Mouse (Mus musculus): ENCODE measurements around the gene Cpn1.

Cpn1 gene

DNA sequence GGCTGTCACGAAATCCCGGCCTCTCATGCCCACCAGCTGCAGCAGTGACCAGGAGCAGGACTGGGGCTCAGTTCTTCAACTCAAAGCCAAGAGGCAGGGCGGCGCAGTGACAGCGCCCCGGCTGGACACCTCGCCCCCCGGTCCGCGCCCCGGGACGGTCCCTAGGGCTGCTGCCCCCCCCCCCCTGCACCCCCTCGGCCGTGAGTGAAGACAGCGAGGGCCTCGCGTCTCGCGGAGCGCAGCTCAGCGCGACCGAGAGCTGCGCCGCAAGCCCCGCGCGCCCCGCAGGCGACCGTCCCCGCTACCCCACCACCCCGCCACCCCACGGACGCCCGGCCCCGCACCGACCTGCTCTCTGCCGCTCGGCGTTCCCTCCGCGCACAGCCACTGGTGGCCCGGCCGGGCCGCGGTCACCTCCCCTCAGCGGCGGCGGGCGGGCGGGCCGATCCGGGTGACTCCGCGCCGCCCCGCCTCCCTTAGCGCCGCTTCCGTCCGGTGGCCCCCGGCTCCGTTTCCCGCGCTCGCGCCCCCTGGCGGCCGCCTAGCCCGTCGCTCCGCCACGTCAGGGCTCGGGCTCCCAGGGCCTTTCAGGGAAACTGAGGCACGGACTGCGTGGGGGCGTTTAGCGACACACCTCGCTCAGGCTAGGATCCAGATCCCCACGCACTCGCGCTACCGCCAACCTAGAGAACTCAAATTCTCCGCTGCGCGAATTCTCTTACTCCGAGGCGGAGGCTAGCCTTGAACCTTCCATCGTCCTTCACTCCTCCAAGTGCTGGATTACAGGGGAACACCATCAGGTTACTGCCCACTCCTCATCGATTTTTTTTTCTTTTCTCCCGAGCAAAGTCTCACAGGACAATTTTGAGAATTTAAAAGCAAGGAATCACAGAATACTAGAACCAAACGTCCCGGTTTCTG lies 46.3 kb downstream of the Cpn1 start, which contains the start of gene Dnmbp:
TSS of gene Dnmbp (minus strand) at position 423 of the 921 bp plus-strand sequence.
- peak; percentile 70 for DNase-seq (ENCODE audit: low read depth, low spot score)

DNA sequence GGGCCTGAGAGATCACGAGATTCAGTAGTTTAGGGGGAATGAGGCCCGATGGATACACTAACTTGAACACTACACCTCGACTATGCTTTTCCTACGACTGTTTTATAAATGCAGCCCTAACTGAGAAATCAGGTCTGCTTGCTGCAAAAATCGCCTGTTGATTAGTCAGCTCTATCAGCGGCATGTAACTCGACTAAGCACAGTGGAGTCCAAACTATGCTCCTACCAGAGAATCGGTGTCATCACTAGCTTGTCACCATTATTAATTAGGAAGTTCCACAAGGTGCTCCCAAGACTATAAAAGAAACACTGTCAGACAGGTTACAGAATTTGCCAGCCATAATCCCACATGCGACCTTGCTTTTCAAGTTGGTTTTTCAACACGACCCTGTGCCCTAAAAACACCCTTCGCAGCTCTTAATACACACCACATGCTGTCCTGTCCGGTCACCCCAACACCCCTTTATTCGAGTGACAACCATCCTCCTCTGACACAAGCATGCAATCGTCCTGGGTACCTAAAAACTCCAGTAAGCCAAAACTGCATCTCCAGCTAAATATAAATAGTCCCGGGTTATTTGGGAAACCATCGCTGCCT lies 47.1 kb downstream of the Cpn1 start:
- no peak for DNase-seq (ENCODE audit: low read depth, low spot score)

DNA sequence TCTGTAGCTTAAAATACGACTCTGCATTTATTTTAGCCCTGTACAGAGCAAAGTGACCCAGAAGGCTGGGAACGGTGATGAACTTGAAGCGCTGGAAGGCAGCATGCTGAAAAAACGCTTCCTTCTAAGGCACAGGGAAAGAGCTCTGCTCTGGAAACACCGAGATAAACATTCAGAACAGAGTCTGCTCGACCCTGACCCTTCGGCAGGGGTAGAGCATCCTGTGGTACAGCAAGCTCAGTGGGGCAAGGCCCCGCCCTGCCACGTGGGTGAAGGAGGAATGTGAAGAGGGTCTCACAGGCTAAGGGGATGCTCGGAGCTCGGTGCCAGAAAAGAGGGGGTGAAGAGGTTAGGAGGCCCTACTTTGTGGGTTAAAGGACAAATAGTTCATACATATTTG lies 48.0 kb downstream of the Cpn1 start:
- no peak for DNase-seq (ENCODE audit: low read depth, low spot score)

DNA sequence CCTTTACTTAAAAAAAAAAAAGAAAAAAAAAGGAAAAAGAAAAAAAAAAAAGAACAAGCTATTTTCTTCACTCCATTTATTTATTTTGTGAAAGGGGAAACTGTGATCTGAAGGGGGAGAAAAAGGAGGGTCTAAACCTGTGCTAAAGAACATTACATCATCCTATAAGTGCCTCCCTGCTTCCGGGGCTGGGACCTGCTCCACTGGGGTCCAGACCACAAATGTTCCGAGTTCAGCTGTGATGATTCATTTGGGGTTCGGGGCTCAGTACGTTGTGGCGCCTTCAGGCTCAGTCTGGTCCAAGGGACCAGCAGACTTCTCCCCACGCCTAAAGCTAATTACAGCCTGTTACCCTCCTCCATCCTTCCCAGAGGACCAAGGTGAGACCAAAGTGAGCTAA lies 55.4 kb downstream of the Cpn1 start:
- DNase-seq (ENCODE audit: low read depth, low spot score), result no peak

DNA sequence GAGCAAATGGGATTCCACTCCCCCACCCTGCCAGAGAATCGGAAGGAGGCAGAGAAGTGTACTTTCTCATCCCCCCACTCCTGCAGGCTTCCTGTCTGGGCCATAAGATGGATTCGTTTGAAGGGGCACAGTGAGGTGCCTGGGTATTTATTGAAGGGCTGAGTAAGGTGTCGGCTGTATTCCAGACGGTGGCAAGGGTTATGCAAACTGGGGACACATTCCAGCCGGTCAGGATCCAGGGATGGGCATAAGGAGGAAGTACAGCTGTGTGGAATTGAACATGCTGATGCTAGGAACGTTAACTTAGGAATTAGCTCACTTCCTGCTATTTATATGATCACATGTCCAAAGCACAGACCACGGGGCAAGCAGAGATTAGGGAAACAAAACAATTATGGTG lies 56.0 kb downstream of the Cpn1 start:
- DNase-seq (ENCODE audit: low read depth, low spot score), result no peak

DNA sequence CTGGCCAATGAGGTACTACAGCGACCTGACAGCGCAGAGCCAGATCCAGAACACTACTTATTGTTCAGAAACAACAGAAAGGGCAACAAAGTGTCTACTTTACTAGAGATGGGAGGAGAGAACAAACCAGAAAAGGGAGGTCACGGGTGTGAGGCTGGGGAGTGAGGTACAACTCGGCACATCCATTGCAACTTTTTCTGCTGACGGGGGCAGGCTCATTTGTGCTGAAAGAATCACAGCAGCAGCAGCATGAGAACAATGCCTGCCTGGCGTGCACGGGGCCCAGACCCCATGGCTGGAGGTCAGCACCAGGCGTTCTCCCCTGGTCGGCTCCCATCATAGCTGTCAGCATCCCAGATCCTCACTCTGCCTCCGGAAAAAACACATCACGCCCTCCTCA lies 56.5 kb downstream of the Cpn1 start:
- no peak for DNase-seq (ENCODE audit: low read depth, low spot score)

DNA sequence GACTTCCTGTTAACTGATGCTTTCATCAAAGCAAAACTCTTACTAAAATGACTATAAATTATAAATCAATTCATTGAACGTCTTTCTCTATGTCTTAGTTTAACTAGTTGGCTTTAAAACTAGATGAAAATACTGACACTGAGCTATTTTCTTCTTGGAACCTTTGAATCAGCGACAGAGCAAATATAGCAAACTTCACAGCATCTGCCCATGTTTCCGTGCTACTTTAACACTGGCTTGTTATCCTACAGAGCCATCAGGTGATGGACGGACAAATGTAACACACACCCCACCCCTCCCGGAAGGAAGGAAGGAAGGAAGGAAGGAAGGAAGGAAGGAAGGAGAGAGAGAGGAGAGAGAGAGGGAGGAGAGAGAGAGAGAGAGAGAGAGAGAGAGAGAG lies 58.4 kb downstream of the Cpn1 start:
- no peak for DNase-seq (ENCODE audit: low read depth, low spot score)

DNA sequence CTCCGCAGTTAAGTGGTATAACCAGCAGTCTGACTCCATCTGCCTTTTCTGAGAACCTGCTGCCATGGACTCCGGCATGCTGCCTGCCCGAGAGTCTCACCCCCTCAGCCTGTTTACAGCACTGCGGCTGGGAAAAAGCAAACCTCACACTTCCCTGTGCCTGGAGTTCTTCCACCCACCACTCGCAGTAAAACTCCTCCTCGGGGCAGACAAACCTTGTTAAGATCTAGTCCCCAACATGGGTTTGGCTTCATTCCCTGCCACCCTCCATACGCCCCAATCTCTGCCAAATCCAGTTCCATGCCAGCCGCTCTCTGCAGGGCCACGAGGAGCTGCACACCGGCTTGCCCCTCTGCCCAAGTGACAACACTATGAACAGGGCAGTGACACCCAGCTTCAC lies 59.3 kb downstream of the Cpn1 start:
- DNase-seq (ENCODE audit: low read depth, low spot score), result no peak

DNA sequence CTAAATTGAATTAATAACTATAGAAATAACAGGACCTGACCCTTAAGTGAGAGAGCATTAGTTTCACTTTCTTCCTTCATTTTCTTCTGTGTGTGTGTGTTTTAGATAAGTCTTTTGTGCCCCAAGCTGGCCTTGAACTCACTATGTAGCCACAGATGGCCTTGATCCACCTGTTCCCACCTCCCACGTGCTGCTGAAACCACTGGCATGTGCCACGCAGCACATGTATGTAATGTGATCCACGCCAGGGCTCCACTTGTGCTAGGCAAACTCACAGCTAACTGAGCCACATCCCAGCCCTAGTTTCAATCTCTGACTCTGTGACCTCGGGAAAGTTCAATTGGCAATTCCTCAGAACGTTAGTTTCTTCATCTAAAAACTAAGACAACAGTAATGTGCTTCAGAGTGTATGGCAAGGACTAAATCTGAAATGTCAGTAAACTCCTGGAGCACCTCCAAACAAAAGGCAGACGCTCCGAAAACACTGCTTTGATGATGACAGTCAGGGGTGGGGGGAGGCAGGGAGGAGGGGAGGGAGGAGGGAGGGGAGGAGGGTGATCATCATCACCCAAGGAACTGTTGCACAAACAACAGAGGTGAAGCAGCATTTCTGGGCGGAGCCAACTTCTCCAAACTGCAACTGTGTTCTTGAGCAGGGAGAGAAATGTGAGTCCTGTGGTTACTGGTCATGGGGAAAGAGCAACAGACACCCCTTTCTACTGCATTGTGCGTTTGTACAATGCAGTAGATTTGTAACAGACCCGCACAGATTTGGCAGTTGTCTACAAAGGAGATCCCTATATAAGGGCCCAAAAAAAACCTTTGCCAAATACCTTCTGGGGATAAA lies 60.0 kb downstream of the Cpn1 start:
- DNase-seq (ENCODE audit: low read depth, low spot score), result no peak

DNA sequence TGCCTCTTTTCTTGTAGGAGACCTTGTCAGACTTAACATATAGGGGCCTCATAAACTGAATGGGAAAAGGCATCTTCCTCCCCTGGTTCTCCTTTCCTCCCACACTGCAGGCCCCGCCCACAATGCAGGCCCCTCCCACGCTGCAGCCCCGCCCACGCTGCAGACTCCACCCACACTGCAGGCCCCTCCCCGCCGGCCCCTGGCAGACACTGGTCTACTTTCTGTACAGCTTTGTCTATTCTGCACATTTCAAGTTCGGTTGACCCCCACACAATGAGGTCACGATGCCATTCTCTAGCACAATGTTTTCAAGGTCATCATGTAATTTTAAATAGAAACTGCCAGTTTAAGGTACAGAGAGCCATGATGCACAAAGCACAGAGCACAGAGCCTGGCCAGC lies 62.0 kb downstream of the Cpn1 start:
- DNase-seq (ENCODE audit: low read depth, low spot score), result no peak

DNA sequence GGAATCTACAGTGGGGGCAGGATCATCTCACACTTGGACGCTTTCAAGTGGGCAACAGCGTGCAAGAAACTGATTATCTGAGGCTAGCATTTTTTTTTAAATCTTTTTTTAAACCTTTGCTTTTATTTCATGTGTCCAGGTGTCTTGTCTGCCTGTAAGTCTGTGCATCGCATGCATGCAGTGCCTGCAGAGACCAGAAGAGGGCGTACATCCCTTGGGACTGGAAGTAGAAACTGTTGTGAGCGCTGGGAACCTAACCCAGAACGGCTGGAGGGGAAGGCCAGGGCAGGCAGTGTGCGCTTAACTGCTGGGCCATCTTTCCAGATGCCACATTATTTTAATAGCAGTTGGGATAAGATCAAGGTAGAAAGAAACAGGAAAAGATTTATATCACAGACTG lies 63.4 kb downstream of the Cpn1 start:
- DNase-seq (ENCODE audit: low read depth, low spot score), result no peak

DNA sequence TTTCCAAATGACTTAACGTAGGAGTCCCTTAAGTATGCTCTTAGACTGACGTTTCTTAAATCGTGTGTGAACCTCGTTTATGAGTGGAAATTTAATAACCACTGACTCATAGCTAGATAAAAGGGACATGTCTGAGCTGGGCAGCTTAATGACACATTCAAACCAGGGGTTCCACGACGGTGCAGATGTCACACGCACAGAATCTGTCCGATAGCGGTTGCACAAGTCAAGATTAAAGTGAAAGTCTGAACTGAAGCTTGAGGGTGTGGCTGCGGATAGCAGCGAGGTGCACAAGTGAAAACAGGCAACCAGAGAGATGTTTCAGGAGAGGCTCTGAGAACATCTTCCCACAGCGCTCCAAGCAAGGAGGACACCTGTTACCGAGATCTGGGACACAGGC lies 64.9 kb downstream of the Cpn1 start:
- DNase-seq (ENCODE audit: low read depth, low spot score), result no peak

DNA sequence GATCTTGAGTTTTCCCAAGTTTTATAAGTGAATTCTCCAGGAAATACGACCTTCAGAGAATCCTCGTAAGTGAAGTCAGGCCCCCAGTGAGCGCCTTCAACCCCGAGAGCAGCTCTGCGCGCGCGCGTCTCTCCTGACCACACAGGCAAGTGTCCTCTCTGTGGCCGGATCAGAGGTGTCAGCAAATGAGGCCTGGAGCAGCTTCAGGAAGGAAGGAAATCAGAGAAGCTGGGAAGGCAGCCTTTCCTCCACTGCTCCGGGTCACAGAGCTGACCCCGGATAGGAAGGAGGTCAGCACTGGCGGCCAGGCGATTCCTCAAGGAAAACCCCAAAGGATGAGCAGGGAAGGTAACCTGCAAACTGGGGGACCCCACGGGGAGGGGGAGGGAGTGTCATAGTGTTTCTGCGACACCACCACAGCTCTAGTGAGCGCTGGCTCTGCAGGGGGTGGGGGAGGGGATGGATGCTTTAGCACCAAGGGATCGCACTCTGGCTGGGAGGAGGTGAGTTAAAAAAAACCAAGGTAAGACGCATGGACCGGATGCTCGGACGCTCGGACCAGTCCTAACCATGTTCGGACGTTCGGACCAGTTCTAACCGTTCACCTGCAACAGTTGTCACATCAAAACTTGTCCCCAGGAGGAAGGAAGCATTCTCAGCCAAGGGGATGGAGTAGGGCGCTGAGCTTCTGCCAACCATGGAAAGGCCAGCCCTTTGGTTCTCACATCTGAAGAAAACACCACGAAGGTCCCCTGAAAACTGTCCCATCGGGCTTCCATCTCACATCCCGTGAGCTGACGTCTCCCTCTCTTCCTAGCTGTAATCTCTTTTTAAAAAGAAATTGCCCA lies 65.7 kb downstream of the Cpn1 start:
- no peak for DNase-seq (ENCODE audit: low read depth, low spot score)

DNA sequence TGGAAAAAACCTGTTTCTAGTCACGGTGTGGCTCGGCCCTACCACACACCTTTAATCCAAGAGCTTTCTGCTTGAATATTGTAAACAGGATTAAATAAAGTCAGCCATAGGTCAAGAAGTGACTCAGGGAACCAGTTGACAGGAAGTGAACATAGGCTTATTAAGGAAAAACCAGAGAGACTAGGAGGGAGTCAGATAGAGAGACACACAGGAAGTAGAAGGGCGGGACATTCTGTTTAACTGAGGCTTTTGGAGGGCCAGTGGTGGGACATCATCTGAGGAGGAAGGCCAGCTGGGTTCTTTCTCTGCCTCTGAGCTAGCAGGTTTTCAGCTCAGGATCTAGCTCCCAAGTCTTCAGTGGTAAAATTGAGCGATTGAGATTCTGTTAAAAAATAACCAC lies 66.5 kb downstream of the Cpn1 start:
- DNase-seq (ENCODE audit: low read depth, low spot score), result no peak

DNA sequence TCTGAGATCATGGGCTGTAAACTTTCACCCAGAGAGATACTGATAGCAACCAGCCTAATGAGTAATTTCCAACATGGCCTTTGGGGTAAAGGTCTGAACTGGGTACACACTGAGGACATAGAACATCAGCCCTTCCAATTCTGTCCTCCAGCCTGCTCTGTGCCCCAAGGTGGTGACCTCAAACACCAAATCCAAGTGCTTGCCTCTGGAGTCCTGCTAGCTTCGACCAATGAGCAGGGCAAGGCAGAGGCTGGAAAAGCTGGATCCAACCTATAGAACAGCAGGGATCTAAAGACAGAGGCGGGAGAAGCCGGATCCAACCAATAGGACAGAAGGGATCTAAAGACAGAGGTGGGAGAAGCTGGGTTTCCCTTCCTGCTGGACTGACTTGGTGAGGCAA lies 67.5 kb downstream of the Cpn1 start:
- DNase-seq (ENCODE audit: low read depth, low spot score), result no peak

DNA sequence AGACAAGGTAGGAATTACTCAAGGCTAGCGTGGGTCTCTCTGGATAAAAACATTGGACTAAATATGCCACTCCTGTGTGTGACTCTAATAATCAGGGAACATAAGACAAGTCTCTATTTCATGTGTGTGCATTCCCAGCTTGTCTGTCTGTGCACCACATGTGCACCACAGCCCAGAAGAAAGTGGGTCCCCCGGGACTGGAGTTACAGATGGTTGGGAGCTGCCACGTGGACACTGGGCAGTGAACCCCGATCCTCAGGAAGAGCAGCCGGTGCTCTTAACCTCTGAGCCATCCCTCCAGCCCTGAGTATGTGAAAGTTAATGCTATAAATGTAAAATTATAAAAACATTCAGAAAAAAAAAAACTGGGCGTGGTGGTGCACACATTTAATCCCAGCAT lies 68.6 kb downstream of the Cpn1 start:
- no peak for DNase-seq (ENCODE audit: low read depth, low spot score)

DNA sequence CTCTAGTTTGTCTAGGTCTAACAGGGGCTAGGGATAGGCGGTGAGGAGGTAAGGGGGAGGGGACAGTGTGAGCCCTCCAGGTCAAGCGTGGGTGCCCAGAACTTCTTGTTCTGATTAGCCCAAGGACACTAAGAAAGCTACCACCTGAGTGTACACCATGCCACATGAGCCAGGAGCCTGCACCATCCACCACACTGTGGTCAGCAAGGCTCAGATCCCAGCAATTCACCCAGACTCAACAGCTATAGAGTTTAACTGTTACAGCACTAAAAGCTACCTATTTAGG lies 69.0 kb downstream of the Cpn1 start:
- no peak for DNase-seq (ENCODE audit: low read depth, low spot score)

DNA sequence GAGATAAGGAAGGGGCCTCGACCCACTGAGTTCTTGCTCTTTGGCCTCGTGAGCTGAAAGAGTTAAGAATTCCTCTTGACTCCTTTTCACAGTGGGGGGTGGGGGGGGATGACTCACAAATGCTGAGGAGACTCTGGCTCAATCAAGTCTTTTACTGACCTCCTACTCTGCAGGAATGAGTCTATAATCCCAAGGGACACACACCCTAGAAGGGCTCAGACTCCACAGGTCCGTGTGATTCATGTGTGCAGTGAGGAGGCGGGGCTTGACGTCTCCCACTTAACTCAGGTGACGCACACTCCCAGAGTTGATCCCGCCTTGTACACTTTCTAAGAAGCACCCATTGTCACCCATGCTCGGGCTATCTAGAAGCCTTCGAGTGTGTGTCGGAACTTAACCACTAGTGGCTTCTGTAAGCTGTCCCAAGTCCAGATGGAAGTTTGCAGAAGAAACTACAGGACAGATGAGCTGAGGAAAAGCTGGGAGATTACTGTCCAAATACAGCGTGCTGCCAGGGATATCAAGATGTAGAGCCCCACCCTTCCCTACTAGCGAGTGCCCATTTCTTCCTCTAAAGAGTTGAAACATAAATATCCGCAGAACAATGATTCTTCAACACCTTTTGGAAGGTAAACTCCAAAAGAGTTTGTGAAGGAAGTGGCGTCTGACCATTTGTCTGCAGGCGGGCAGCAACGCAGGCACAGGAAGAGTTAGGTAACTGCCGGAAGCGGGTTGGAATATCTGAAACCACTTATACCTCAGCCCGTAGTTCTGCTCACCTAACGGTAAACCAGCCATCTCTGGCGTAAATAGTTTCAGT lies 69.6 kb downstream of the Cpn1 start:
- DNase-seq (ENCODE audit: low read depth, low spot score), result no peak

DNA sequence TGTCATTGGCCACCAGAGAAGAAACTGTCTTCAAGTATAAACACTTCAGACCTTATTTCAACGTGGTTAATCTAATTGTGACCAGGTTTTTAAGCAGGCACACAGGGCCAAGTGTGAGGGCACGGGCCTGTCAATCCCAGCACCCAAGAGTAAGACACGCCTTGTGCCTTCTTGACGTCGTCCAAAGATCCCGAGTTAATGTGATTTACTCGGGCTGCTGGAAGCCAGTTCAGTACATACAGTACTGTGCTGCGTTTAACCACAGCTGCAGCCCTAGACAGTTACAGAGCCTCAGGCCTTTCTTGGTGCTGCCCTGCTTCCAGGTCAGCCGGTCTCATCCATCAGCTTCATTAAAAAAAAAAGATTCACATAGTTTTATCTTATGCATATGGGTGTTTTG lies 70.9 kb downstream of the Cpn1 start:
- DNase-seq (ENCODE audit: low read depth, low spot score), result no peak

DNA sequence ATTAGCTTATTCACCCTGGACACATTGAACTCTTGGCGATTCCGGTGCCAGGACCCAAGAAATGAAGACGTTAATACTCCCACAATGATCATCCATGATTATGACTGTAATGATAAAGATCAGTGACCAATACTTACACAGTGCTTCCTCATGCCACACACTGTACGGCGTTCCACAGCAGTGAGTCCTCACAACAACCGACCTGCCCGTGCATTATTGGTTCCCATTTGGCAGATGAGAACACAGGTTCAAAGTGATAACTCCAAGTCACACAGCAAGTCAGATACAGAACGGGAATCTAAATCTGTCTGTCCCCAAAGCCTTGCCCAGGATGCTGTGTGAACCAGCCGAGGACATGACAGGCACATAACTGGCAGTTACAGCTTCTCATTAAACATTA lies 71.4 kb downstream of the Cpn1 start:
- no peak for DNase-seq (ENCODE audit: low read depth, low spot score)
